Comparison of ENCODE assay signal across 8 mouse cellular contexts in genomic region chr5:136137658-136138274, GRCm38 (mm10). TPM values are rescaled to one million over a fixed set of nuclear protein-coding genes. Genes with fewer than 3 reads are reported as not detected.
DNase-seq lines count a peak whose midpoint lies in the region; ATAC-seq and TF ChIP-seq lines count a peak whose summit lies in the region.

No protein-coding gene starts in this region.

- DNase-seq in kidney, postnatal 0 days (ENCODE audit: low spot score), result peak; percentile 59
- peak; percentile 75 for DNase-seq in ES-E14 (ENCODE audit: low read depth, low spot score)
- peak; percentile 9 for DNase-seq in fibroblast of lung, adult 2 months (ENCODE audit: low read depth)
- peak; percentile 70 for DNase-seq in lung, postnatal 36 days
- peak; percentile 69 for DNase-seq in thymus, adult 2 months
- no peak for DNase-seq in Muller cell, postnatal 12 days (ENCODE audit: inconsistent ontology term)

- no peaks in the 10 kb centered on the region for H3K27me3 ChIP-seq in kidney, postnatal 0 days (ENCODE audit: insufficient read depth, low read length)
- H3K27me3 ChIP-seq in kidney, embryonic 16.5 days (ENCODE audit: insufficient read depth, low read length), result no peaks in the 10 kb centered on the region
- no peaks in the 10 kb centered on the region for H3K27me3 ChIP-seq in thymus, adult 2 months (ENCODE audit: control insufficient read depth, insufficient read depth, low read length)

- no peak overlapping the region for H3K27ac ChIP-seq in kidney, postnatal 0 days
- no peak overlapping the region for H3K27ac ChIP-seq in kidney, embryonic 16.5 days (ENCODE audit: low read length)
- no peak overlapping the region for H3K27ac ChIP-seq in ES-E14 (ENCODE audit: insufficient read depth, low read depth, low read length, poor library complexity, severe bottlenecking)
- no peak overlapping the region for H3K27ac ChIP-seq in bone marrow macrophage, adult 2 months (ENCODE audit: insufficient read depth, low read depth, low read length)
- no peak overlapping the region for H3K27ac ChIP-seq in thymus, adult 2 months (ENCODE audit: control insufficient read depth, insufficient read depth, low read length)

- H3K4me2 ChIP-seq in kidney, postnatal 0 days (ENCODE audit: low read length), result no peak overlapping the region
- H3K4me2 ChIP-seq in kidney, embryonic 16.5 days (replicated peaks; ENCODE audit: low read depth, low read length), result no peak overlapping the region

- in situ Hi-C loops in ES-E14 (cut with MboI; ENCODE audit: low sequenced_read_pairs in 2 of 2, unreplicated experiment in 2 of 2), result no loop called here

- peaks cover 25% of the 10 kb centered on the region for H3K36me3 ChIP-seq in kidney, postnatal 0 days (ENCODE audit: insufficient read depth, low read length)
- peaks cover 29% of the 10 kb centered on the region for H3K36me3 ChIP-seq in kidney, embryonic 16.5 days (ENCODE audit: insufficient read depth, low read length)
- H3K36me3 ChIP-seq in ES-E14 (ENCODE audit: control insufficient read depth, insufficient read depth, low read length, poor library complexity, severe bottlenecking), result peaks cover 26% of the 10 kb centered on the region
- peaks cover 22% of the 10 kb centered on the region for H3K36me3 ChIP-seq in thymus, adult 2 months (ENCODE audit: control insufficient read depth, insufficient read depth, low read length)

- TF ChIP-seq POLR2A in bone marrow macrophage, adult 2 months (IDR thresholded peaks at IDR 0.05; ENCODE audit: borderline replicate concordance, low read depth, low read length), result no peak
- TF ChIP-seq POLR2A in thymus, adult 2 months (IDR thresholded peaks at IDR 0.05; ENCODE audit: control insufficient read depth, extremely low read depth, insufficient read depth, low read length, poor library complexity), result no peak

- peak; percentile 72 for TF ChIP-seq CTCF in kidney, postnatal 0 days (IDR thresholded peaks at IDR 0.05; ENCODE audit: low read depth)
- peak; percentile 62 for TF ChIP-seq CTCF in bone marrow macrophage, adult 2 months (IDR thresholded peaks at IDR 0.05; ENCODE audit: low read depth, low read length)
- TF ChIP-seq CTCF in thymus, adult 2 months (IDR thresholded peaks at IDR 0.05; ENCODE audit: borderline replicate concordance, control insufficient read depth, extremely low read depth, insufficient read depth, low read length, poor library complexity), result peak; percentile 66; the same call in 1 of the 2 replicates

- H3K4me1 ChIP-seq in kidney, postnatal 0 days (replicated peaks; ENCODE audit: insufficient read depth, low read length), result no peaks in the 10 kb centered on the region
- H3K4me1 ChIP-seq in kidney, embryonic 16.5 days (ENCODE audit: insufficient read depth, low read length), result peaks cover 16% of the 10 kb centered on the region
- peaks cover 0 to 18% of the 10 kb centered on the region in 2 experiments; a peak in 1 of 4 replicates for H3K4me1 ChIP-seq in ES-E14 (ENCODE audit: control insufficient read depth in 2 of 2, insufficient read depth in 2 of 2, low read length in 2 of 2, poor library complexity in 1 of 2)
- H3K4me1 ChIP-seq in bone marrow macrophage, adult 2 months (ENCODE audit: control insufficient read depth, insufficient read depth, low read length), result peaks cover 34% of the 10 kb centered on the region
- H3K4me1 ChIP-seq in thymus, adult 2 months (replicated peaks; ENCODE audit: control insufficient read depth, insufficient read depth, low read length), result peaks cover 19% of the 10 kb centered on the region

- no peak overlapping the region for H3K4me3 ChIP-seq in kidney, postnatal 0 days (replicated peaks; ENCODE audit: low read depth, low read length)
- no peak overlapping the region for H3K4me3 ChIP-seq in kidney, embryonic 16.5 days (ENCODE audit: low read length)
- no peak overlapping the region for H3K4me3 ChIP-seq in ES-E14 (ENCODE audit: insufficient read depth in 1 of 2, low read depth in 1 of 2, low read length in 2 of 2, poor library complexity in 1 of 2, severe bottlenecking in 1 of 2)
- no peak overlapping the region for H3K4me3 ChIP-seq in bone marrow macrophage, adult 2 months (ENCODE audit: insufficient read depth, low read length)
- H3K4me3 ChIP-seq in thymus, adult 2 months (ENCODE audit: control insufficient read depth, insufficient read depth, low read length), result no peak overlapping the region

- H3K9me3 ChIP-seq in kidney, postnatal 0 days (replicated peaks; ENCODE audit: low read length), result no peaks in the 10 kb centered on the region
- peaks cover 3% of the 10 kb centered on the region; the same call in 1 of the 2 replicates for H3K9me3 ChIP-seq in kidney, embryonic 16.5 days (ENCODE audit: low read length)
- H3K9me3 ChIP-seq in ES-E14 (ENCODE audit: control insufficient read depth, insufficient read depth, low read depth, low read length), result no peaks in the 10 kb centered on the region

- no peak overlapping the region for H3K9ac ChIP-seq in kidney, postnatal 0 days (ENCODE audit: low read depth, low read length)
- no peak overlapping the region for H3K9ac ChIP-seq in kidney, embryonic 16.5 days (replicated peaks; ENCODE audit: low read length)
- no peak overlapping the region for H3K9ac ChIP-seq in ES-E14 (ENCODE audit: insufficient read depth, low read depth, low read length, poor library complexity, severe bottlenecking)

- 79% methylated on average over 13 of the region's 13 CpGs for WGBS in kidney, postnatal 0 days
- WGBS in kidney, embryonic 16.5 days, result 81% methylated on average over 13 of the region's 13 CpGs
- WGBS in thymus, adult 2 months, result 73% methylated on average over 13 of the region's 13 CpGs

- ATAC-seq in kidney, postnatal 0 days (replicated peaks; ENCODE audit: low FRiP score, low read depth), result no peak
- ATAC-seq in kidney, embryonic 16.5 days (ENCODE audit: low FRiP score, low TSS enrichment), result no peak

TF ChIP-seq in ES-E14, 5 proteins besides CTCF, POLR2A, EP300 and RAD21:
- no peak; the same call in 1 of the 2 replicates for TF ChIP-seq ZC3H11A (IDR thresholded peaks at IDR 0.05; ENCODE audit: borderline replicate concordance, low read depth, low read length)
- TF ChIP-seq ZNF384 (IDR thresholded peaks at IDR 0.05; ENCODE audit: low read depth, low read length), result peak; percentile 91
- TF ChIP-seq CHD2 (IDR thresholded peaks at IDR 0.05; ENCODE audit: low read depth, low read length), result no peak

RNA-seq across cellular contexts. Expression of gene Alkbh4, which starts 1.8 kb away (rescaled TPM):
- polyA plus RNA-seq in kidney, postnatal 0 days (2015; fragmentation: Nextera tagmentation; extraction: Ambion mirVana), result 12.2 and 15.4 TPM in 2 replicates
- 19.3 and 20.2 TPM in 2 replicates for polyA plus RNA-seq in kidney, embryonic 16.5 days (2015; fragmentation: Nextera tagmentation; extraction: Ambion mirVana)
- total RNA-seq in ES-E14 (2012; rRNA removed), result 11.3 and 13.3 TPM in 2 replicates
- polyA plus RNA-seq in bone marrow macrophage, adult 2 months (2012; ENCODE audit: insufficient read depth, insufficient read length, missing spikeins), result 9.6 and 10.4 TPM in 2 replicates
- 54.2 and 55.2 TPM in 2 replicates for polyA plus RNA-seq in thymus, adult 2 months (2012; rRNA removed)

RNA-seq across cellular contexts. Expression of gene Lrwd1, which starts 1.9 kb away (rescaled TPM):
- 21.6 and 23.1 TPM in 2 replicates for polyA plus RNA-seq in kidney, postnatal 0 days (2015; fragmentation: Nextera tagmentation; extraction: Ambion mirVana)
- polyA plus RNA-seq in kidney, embryonic 16.5 days (2015; fragmentation: Nextera tagmentation; extraction: Ambion mirVana), result 39.5 and 40.2 TPM in 2 replicates
- total RNA-seq in ES-E14 (2012; rRNA removed), result 74.7 and 89.7 TPM in 2 replicates
- polyA plus RNA-seq in bone marrow macrophage, adult 2 months (2012; ENCODE audit: insufficient read depth, insufficient read length, missing spikeins), result 30.5 and 36.4 TPM in 2 replicates
- 136 and 138 TPM in 2 replicates for polyA plus RNA-seq in thymus, adult 2 months (2012; rRNA removed)

RNA-seq across cellular contexts. Expression of gene Polr2j, which starts 21.3 kb away (rescaled TPM):
- polyA plus RNA-seq in kidney, postnatal 0 days (2015; fragmentation: Nextera tagmentation; extraction: Ambion mirVana), result 239 and 250 TPM in 2 replicates
- 243 and 245 TPM in 2 replicates for polyA plus RNA-seq in kidney, embryonic 16.5 days (2015; fragmentation: Nextera tagmentation; extraction: Ambion mirVana)
- 168 and 195 TPM in 2 replicates for total RNA-seq in ES-E14 (2012; rRNA removed)
- 82.8 and 86.7 TPM in 2 replicates for polyA plus RNA-seq in bone marrow macrophage, adult 2 months (2012; ENCODE audit: insufficient read depth, insufficient read length, missing spikeins)
- polyA plus RNA-seq in thymus, adult 2 months (2012; rRNA removed), result 81.9 and 89.4 TPM in 2 replicates

RNA-seq across cellular contexts. Expression of gene Orai2, which starts 32.7 kb away (rescaled TPM):
- polyA plus RNA-seq in kidney, postnatal 0 days (2015; fragmentation: Nextera tagmentation; extraction: Ambion mirVana), result 6.2 and 6.9 TPM in 2 replicates
- polyA plus RNA-seq in kidney, embryonic 16.5 days (2015; fragmentation: Nextera tagmentation; extraction: Ambion mirVana), result 6.1 and 6.6 TPM in 2 replicates
- 2.9 and 4.8 TPM in 2 replicates for total RNA-seq in ES-E14 (2012; rRNA removed)
- 18.1 and 20.2 TPM in 2 replicates for polyA plus RNA-seq in bone marrow macrophage, adult 2 months (2012; ENCODE audit: insufficient read depth, insufficient read length, missing spikeins)
- polyA plus RNA-seq in thymus, adult 2 months (2012; rRNA removed), result 276 and 292 TPM in 2 replicates

RNA-seq across cellular contexts. Expression of gene Rasa4, which starts 54.0 kb away (rescaled TPM):
- polyA plus RNA-seq in kidney, postnatal 0 days (2015; fragmentation: Nextera tagmentation; extraction: Ambion mirVana), result 8.8 and 9.9 TPM in 2 replicates
- polyA plus RNA-seq in kidney, embryonic 16.5 days (2015; fragmentation: Nextera tagmentation; extraction: Ambion mirVana), result 15.9 and 18.5 TPM in 2 replicates
- 17.4 and 21.7 TPM in 2 replicates for total RNA-seq in ES-E14 (2012; rRNA removed)
- polyA plus RNA-seq in bone marrow macrophage, adult 2 months (2012; ENCODE audit: insufficient read depth, insufficient read length, missing spikeins), result 273 and 311 TPM in 2 replicates
- polyA plus RNA-seq in thymus, adult 2 months (2012; rRNA removed), result 30.9 and 37.5 TPM in 2 replicates
